Mouse (Mus musculus) forebrain, embryonic 10.5 days (tissue): ENCODE measurements around the gene Ghdc. TPM values are rescaled to one million over a fixed set of nuclear protein-coding genes. Genes with fewer than 3 reads are reported as not detected.

Source experiments
- DNase-seq: peaks from one replicate; pipeline ENCODE4 v3.0.0-alpha.2; 2017; ENCODE audit warnings: low spot score; ENCODE audit errors: extremely low spot score
- H3K27ac ChIP-seq: fragments of 300-500 bp; sonication (generic); 2 replicates; pipeline ENCODE4 v1.5.1; 2016; ENCODE audit warnings: mild to moderate bottlenecking
- H3K27me3 ChIP-seq: fragments of 300-500 bp; sonication (generic); 2 replicates; pipeline ENCODE4 v1.6.1; 2016; ENCODE audit warnings: mild to moderate bottlenecking; ENCODE audit not compliant: poor library complexity, severe bottlenecking
- H3K36me3 ChIP-seq: fragments of 300-500 bp; sonication (generic); replicated peaks from 2 replicates; pipeline ENCODE4 v1.6.1; 2016; ENCODE audit warnings: mild to moderate bottlenecking, moderate library complexity
- H3K4me1 ChIP-seq: fragments of 300-500 bp; sonication (generic); 2 replicates; pipeline ENCODE4 v1.6.1; 2016
- H3K4me3 ChIP-seq: fragments of 300-500 bp; sonication (generic); 2 replicates; pipeline ENCODE4 v1.5.1; 2016; ENCODE audit warnings: mild to moderate bottlenecking, moderate library complexity
- H3K9me3 ChIP-seq: fragments of 300-500 bp; sonication (generic); 2 replicates; pipeline ENCODE4 v1.6.1; 2016; ENCODE audit warnings: mild to moderate bottlenecking, moderate library complexity
- WGBS: fragments of 180-500 bp; shearing (Covaris S2); methylation state at CpG from one replicate; pipeline ENCODE4 v1.1.7; 2016; 5-methylcytosine and 5-hydroxymethylcytosine counted together
- polyA plus RNA-seq: library from polyadenylated mRNA; unstranded; fragments of >200 nt; fragmentation: Nextera tagmentation; extraction: Ambion mirVana; gene quantifications from 2 replicates; pipeline ENCODE4 v1.2.1, GENCODE M21; 2016

The Ghdc gene
- polyA plus RNA-seq, 1 experiment from 2014 or later = 2.8 TPM

GRCm38 (mm10) chr11:100754021-100754692 is 16.6 kb downstream of the Ghdc start:
- H3K27me3 ChIP-seq = peaks cover 44% of the 10 kb centered on the region
- H3K4me3 ChIP-seq = no peak overlapping the region
- 90% methylated on average over 12 of the region's 12 CpGs for WGBS
- H3K4me1 ChIP-seq = peaks cover 12% of the 10 kb centered on the region
- no peak for DNase-seq
- H3K36me3 ChIP-seq = no peaks in the 10 kb centered on the region
- H3K9me3 ChIP-seq = no peaks in the 10 kb centered on the region
- H3K27ac ChIP-seq = no peak overlapping the region

DNA sequence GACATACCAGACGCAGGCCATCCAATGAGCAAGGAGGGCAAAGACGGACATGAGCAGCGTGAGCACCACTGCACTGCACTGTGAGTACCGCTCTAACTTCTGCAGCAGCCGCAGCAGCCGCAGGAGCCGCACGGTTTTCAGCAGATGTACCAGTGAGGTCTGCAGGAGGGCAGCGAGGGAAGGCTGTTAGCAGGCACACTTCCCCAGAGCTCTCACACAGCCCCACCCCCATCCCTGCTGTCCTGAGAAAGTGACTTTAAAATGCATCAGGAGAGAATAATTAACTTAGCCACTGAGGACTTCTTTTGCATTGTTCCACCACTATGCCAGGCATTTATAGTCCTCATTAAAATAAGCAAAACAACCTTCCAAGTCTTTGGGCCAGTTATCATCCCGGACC is 18.5 kb downstream of the Ghdc start:
- WGBS = 46% methylated on average over 10 of the region's 10 CpGs
- no peaks in the 10 kb centered on the region for H3K36me3 ChIP-seq
- no peak overlapping the region for H3K27ac ChIP-seq
- H3K4me1 ChIP-seq = peaks cover 4% of the 10 kb centered on the region; the same call in 1 of the 2 replicates
- peaks cover 32% of the 10 kb centered on the region for H3K27me3 ChIP-seq
- H3K4me3 ChIP-seq = no peak overlapping the region
- no peaks in the 10 kb centered on the region for H3K9me3 ChIP-seq
- no peak for DNase-seq

GRCm38 (mm10) chr11:100750127-100750526 is 20.6 kb downstream of the Ghdc start:
- DNase-seq = no peak
- Histone ChIP-seq H3K4me1 (peaks cover 9% of the 10 kb centered on the region), H3K4me3 (no peak overlapping the region), H3K9me3 (no peaks in the 10 kb centered on the region), H3K36me3 (no peaks in the 10 kb centered on the region), H3K27me3 (peaks cover 29% of the 10 kb centered on the region), H3K27ac (no peak overlapping the region)
- 90% methylated on average over 16 of the region's 16 CpGs for WGBS

- DNase-seq = no peak
- peaks cover 9% of the 10 kb centered on the region for H3K4me1 ChIP-seq
- 56% methylated on average over 25 of the region's 25 CpGs for WGBS
- H3K9me3 ChIP-seq = no peaks in the 10 kb centered on the region
- no peaks in the 10 kb centered on the region for H3K36me3 ChIP-seq
- H3K27ac ChIP-seq = no peak overlapping the region
- H3K4me3 ChIP-seq = no peak overlapping the region
- H3K27me3 ChIP-seq = peaks cover 29% of the 10 kb centered on the region
Observed at GRCm38 (mm10) chr11:100749469-100749868, 21.3 kb downstream of the Ghdc start.

GRCm38 (mm10) chr11:100748620-100749019 is 22.1 kb downstream of the Ghdc start:
- Histone ChIP-seq H3K4me3 (no peak overlapping the region), H3K36me3 (no peaks in the 10 kb centered on the region), H3K4me1 (peaks cover 9% of the 10 kb centered on the region), H3K27me3 (peaks cover 29% of the 10 kb centered on the region), H3K9me3 (no peaks in the 10 kb centered on the region), H3K27ac (no peak overlapping the region)
- WGBS = 90% methylated on average over 4 of the region's 4 CpGs
- DNase-seq = no peak

GRCm38 (mm10) chr11:100747114-100747513 is 23.6 kb downstream of the Ghdc start:
- 85% methylated on average over 5 of the region's 5 CpGs for WGBS

DNA sequence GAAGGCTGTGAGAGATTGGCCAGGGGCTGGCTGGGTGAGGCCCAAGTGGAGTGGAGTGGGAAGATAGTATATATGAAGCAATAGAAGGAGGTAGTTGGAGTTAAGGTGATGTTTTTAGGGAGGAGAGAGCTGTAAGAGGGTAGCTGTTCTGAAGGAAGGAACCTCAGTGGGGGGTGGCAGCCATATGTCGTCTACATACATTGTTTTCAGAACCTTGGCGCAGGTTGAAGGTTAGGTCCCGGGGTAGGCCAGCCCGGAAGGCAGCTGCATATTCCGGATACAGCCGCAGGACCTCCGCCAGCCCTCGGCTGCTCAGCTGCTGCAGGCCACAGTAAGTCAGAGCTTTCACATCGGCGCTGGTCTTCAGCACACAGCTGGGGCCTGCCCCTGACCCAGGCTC is 24.2 kb downstream of the Ghdc start:
- Histone ChIP-seq H3K4me1 (peaks cover 5% of the 10 kb centered on the region), H3K9me3 (no peaks in the 10 kb centered on the region), H3K27me3 (peaks cover 25% of the 10 kb centered on the region), H3K4me3 (no peak overlapping the region), H3K27ac (no peak overlapping the region), H3K36me3 (no peaks in the 10 kb centered on the region)
- 93% methylated on average over 10 of the region's 10 CpGs for WGBS
- no peak for DNase-seq

More at GRCm38 (mm10) chr11:100747114-100747513, 23.6 kb downstream of the Ghdc start:
- no peak for DNase-seq
- Histone ChIP-seq H3K4me1 (peaks cover 6% of the 10 kb centered on the region), H3K27ac (no peak overlapping the region), H3K4me3 (no peak overlapping the region), H3K9me3 (no peaks in the 10 kb centered on the region), H3K27me3 (peaks cover 27% of the 10 kb centered on the region), H3K36me3 (no peaks in the 10 kb centered on the region)

DNA sequence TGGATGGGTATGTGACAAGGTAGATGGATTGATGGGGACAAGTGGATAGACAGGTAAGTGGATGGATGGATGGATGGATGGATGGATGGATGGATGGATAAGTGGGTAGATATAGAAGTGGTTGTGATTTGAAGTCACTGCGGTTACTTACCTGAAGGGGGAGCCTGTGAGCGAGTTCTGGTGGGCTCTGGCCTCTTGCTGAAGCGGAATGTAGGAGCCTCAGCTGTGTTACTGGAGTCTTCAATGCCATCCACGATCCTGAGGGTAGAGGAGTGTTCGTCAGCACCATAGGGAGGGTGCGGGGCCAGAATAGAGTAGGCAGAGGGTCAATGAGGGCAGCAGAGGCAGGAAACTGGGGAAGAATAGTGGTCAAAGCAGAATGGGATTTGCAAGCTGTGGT is 25.7 kb downstream of the Ghdc start:
- DNase-seq = peak; percentile 51
- Histone ChIP-seq H3K4me3 (no peak overlapping the region), H3K36me3 (no peaks in the 10 kb centered on the region), H3K4me1 (peaks cover 5% of the 10 kb centered on the region), H3K9me3 (no peaks in the 10 kb centered on the region), H3K27me3 (peaks cover 15% of the 10 kb centered on the region), H3K27ac (no peak overlapping the region)
- 15% methylated on average over 6 of the region's 6 CpGs for WGBS

DNA sequence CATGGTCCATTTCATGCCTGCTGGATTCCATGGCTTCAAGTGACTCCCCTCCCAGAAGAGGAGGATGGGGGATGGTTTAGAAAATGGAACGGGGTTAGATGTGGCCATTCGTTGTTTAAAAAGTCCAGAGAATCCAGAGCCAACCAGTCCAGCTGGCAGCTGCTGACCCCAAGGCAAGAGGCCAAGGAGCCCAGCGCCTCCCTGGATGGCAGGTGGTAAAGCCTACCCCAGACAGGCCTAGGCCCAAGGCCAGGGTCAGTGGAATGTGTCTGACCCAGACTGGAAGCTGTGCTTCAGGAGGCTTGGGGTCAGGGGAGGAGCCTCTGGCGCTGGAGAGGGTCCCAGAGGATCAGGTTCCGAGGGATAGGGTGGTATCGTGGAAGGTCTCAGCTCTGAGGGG is 29.4 kb downstream of the Ghdc start:
- H3K27ac ChIP-seq = no peak overlapping the region
- H3K36me3 ChIP-seq = no peaks in the 10 kb centered on the region
- WGBS = 75% methylated on average over 6 of the region's 6 CpGs
- peaks cover 23% of the 10 kb centered on the region for H3K4me1 ChIP-seq
- H3K27me3 ChIP-seq = no peaks in the 10 kb centered on the region; the same call in 1 of the 2 replicates
- DNase-seq = no peak
- no peak overlapping the region for H3K4me3 ChIP-seq
- H3K9me3 ChIP-seq = no peaks in the 10 kb centered on the region

- Histone ChIP-seq H3K36me3 (peaks cover 11% of the 10 kb centered on the region), H3K4me1 (peaks cover 28% of the 10 kb centered on the region), H3K27me3 (no peaks in the 10 kb centered on the region), H3K27ac (peak overlapping the region; percentile 91), H3K4me3 (peak overlapping the region; percentile 78), H3K9me3 (no peaks in the 10 kb centered on the region)
- DNase-seq = no peak
- 21% methylated on average over 5 of the region's 5 CpGs for WGBS
Observed at GRCm38 (mm10) chr11:100738749-100739148, 32.0 kb downstream of the Ghdc start.

DNA sequence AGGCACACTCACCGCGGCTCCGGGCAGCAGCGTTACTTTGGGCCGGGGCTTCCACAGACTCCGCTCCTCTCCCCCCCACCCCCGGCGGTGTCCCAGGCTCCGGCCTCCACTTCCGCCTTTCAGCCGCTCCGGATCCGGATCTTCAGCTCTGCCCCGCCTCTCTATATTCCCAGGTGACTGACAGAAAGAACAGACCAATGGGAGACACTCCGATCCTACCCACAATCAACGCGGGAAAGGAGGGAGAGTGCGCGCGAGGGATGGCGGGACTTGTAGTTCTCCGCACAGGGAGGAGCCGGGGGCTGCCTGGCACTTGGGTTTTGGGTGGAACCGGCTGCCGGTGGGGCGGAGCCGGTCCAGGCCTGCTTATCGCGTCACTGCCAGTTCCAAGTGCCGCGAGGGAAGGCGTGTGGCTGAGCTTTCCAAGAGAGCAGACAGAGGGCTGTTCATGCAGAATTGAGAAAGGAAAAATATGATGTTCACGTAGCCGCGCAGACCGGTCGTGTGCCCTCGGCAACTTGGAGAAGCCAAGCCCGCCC is 32.6 kb downstream of the Ghdc start, which contains the start of gene Rab5c:
Gene Rab5c, minus strand, starts transcription at position 150 of the 539 bp plus-strand sequence.
- peak within 1 kb of the TSS; percentile 78 for H3K4me3 ChIP-seq
- H3K4me1 ChIP-seq = peaks cover 28% of the 10 kb centered on the region
- peak within 1 kb of the TSS; percentile 91 for H3K27ac ChIP-seq
- peak; percentile 99 for DNase-seq
- H3K36me3 ChIP-seq = peaks cover 13% of the 10 kb centered on the region
- no peaks in the 10 kb centered on the region for H3K9me3 ChIP-seq
- WGBS = under 1% methylated on average over 39 of the region's 39 CpGs
- no peaks in the 10 kb centered on the region for H3K27me3 ChIP-seq

DNA sequence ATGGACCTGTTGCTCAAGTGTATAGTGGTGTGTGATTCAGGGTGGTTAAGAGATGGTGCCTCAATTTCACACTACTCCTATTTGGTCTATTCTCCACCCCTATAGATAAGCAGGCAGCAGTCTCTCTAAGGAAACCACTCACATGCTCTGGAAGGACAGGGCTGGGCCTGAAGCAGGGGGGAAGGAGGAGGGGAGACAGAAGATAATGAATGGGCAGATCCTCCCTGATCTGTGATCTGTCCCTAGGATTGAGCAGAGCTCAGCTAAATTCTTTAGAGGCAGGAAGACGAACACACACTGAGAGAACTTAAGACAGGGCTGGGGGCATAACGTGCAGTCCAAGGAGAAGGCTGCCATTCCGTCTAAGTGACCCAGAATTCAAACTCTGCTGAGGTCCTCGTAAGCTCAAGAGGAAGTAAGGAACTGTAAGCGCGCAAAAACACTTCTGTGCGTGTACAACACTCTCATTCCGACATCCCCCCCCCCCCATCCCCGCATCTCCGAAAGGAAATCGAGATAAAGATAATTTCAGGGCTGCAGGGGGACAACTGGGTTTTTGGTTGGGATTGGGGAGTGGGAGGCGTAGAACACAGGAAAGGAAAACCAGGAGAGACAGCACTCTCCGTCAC is 33.5 kb downstream of the Ghdc start:
- H3K4me3 ChIP-seq = peak overlapping the region; percentile 78
- no peaks in the 10 kb centered on the region for H3K27me3 ChIP-seq

DNA sequence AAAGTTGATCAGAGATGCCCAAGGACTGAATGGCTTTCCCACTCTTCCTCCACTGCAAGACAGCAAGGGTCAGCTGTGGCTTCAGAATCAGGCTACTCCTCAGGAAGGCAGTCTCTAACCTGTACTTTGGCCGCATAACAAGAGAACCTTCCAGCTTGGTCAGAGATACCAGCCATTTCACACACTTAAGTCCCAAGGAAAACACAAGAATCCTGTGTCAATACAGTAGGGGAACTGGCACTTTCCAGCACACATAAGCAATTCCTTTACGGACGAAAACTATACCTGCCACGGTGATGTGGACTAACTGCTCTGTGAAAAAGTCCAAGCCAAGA is 34.0 kb downstream of the Ghdc start:
- Histone ChIP-seq H3K9me3 (no peaks in the 10 kb centered on the region), H3K27ac (no peak overlapping the region), H3K36me3 (peaks cover 24% of the 10 kb centered on the region), H3K27me3 (no peaks in the 10 kb centered on the region), H3K4me3 (peak overlapping the region; percentile 78), H3K4me1 (peaks cover 28% of the 10 kb centered on the region)
- WGBS = 85% methylated on average over 4 of the region's 4 CpGs
- DNase-seq = no peak

More for the DNA sequence above, 33.5 kb downstream of the Ghdc start:
- Histone ChIP-seq H3K27ac (peak overlapping the region; percentile 91), H3K36me3 (peaks cover 22% of the 10 kb centered on the region), H3K4me1 (peaks cover 28% of the 10 kb centered on the region), H3K9me3 (no peaks in the 10 kb centered on the region)
- WGBS = 2% methylated on average over 13 of the region's 13 CpGs
- DNase-seq = no peak
